Mouse (Mus musculus) E14TG2a.4 (cell line): ENCODE results near the gene Boll.
"Not testable (repeated sequence)": the region's sequence is repeated elsewhere in the genome, so short reads cannot be mapped to it uniquely, and the experiment has no call there.

Experiments used
- CTCF ChIP-seq: conservative IDR thresholded peaks from 2 replicates; pipeline ENCODE4 v1.5.1; 2014; ENCODE audit warnings: low read length
- POU5F1 ChIP-seq: IDR thresholded peaks from 2 replicates; pipeline ENCODE4 v1.6.1; 2014; ENCODE audit warnings: low read length, borderline replicate concordance

DNA sequence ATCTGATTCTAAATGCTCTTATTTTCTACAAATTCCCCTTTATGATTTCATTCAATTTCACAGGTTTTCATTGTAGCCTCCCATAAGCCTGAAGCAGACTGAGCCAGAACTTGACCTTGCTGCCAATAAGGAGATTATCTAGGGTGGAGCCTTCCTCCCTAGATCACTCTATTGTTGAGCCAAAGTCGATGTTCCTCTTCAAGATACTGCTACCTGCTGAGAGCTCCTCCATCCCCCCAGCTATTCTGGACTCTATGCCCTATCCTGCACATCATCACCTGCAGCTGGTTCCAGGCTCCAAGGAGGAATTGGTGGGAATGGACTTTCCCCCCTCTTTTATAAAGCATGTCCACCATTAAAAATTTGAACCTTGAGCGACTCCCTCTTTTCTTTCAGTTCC lies 11.4 kb downstream of the Boll start:
- TF ChIP-seq CTCF, POU5F1: not testable (repeated sequence)
